Mouse (Mus musculus) limb, embryonic 14.5 days (tissue): ENCODE results near the gene Pde12. TPM values are rescaled to one million over a fixed set of nuclear protein-coding genes. Genes with fewer than 3 reads are reported as not detected.

Experiments used
- ATAC-seq: fragments of 200-750 bp; cut with Nextera tagmentation; 2 replicates; pipeline ENCODE4 v1.8.0; 2017; ENCODE audit warnings: low read depth, moderate number of reproducible peaks, moderate TSS enrichment; ENCODE audit not compliant: low FRiP score
- DNase-seq: peaks from one replicate; pipeline ENCODE4 v3.0.0-alpha.2; 2015; ENCODE audit warnings: low spot score
- H3K27ac ChIP-seq: fragments of 300-500 bp; sonication (generic); replicated peaks from 2 replicates; pipeline ENCODE4 v1.5.1; 2014; ENCODE audit warnings: low read depth, mild to moderate bottlenecking, low read length, moderate library complexity, mixed read lengths
- H3K27me3 ChIP-seq: fragments of 300-500 bp; sonication (generic); 2 replicates; pipeline ENCODE4 v1.6.1; 2014; ENCODE audit warnings: low read length, mixed read lengths; ENCODE audit not compliant: control insufficient read depth, insufficient read depth
- H3K36me3 ChIP-seq: fragments of 300-500 bp; sonication (generic); 2 replicates; pipeline ENCODE4 v1.6.1; 2014; ENCODE audit warnings: mild to moderate bottlenecking, low read length, moderate library complexity, mixed read lengths; ENCODE audit not compliant: control insufficient read depth, insufficient read depth
- H3K4me1 ChIP-seq: fragments of 300-500 bp; sonication (generic); 2 replicates; pipeline ENCODE4 v1.6.1; 2014; ENCODE audit warnings: antibody characterized with exemption, low read length, mixed read lengths; ENCODE audit not compliant: control insufficient read depth, insufficient read depth
- H3K4me2 ChIP-seq: fragments of 300-500 bp; sonication (generic); replicated peaks from 2 replicates; pipeline ENCODE4 v1.6.1; 2014; ENCODE audit warnings: low read depth, mild to moderate bottlenecking, low read length, moderate library complexity; ENCODE audit not compliant: severe bottlenecking
- H3K4me3 ChIP-seq: fragments of 300-500 bp; sonication (generic); replicated peaks from 2 replicates; pipeline ENCODE4 v1.5.1; 2014; ENCODE audit warnings: low read length
- H3K9ac ChIP-seq: fragments of 300-500 bp; sonication (generic); 2 replicates; pipeline ENCODE4 v1.6.1; 2014; ENCODE audit warnings: mild to moderate bottlenecking, low read depth, low read length, moderate library complexity; ENCODE audit not compliant: severe bottlenecking
- H3K9me3 ChIP-seq: fragments of 300-500 bp; sonication (generic); 2 replicates; pipeline ENCODE4 v1.6.1; 2016; ENCODE audit warnings: low read length; ENCODE audit not compliant: control insufficient read depth
- POLR2A ChIP-seq: fragments of 200-500 bp; IDR thresholded peaks from 2 replicates; pipeline ENCODE4 v1.8.0; 2012; ENCODE audit warnings: inconsistent platforms, mild to moderate bottlenecking, moderate library complexity, borderline replicate concordance; ENCODE audit not compliant: insufficient read depth, insufficient read length; ENCODE audit errors: extremely low read depth
- WGBS: fragments of 180-500 bp; shearing (Covaris S2); extraction: QIAGEN DNeasy Blood & Tissue Kit; methylation state at CpG from one replicate; pipeline ENCODE4 v1.1.7; 2014; 5-methylcytosine and 5-hydroxymethylcytosine counted together
- polyA plus RNA-seq, 2 experiments: library from polyadenylated mRNA; depleted of rRNA in 1 of 2; stranded (reverse) in 1 of 2; unstranded in 1 of 2; fragments of >200 nt; fragmentation: Nextera tagmentation in 1 of 2; extraction: Ambion mirVana in 1 of 2; gene quantifications; 2 replicates each; pipeline versions ENCODE4 v1.2.1 to v1.2.3; 2012 to 2014

Gene Pde12
- polyA plus RNA-seq, 2 experiments = 5.6 to 10.2 TPM

GRCm38 (mm10) chr14:26639961-26640360 lies 29.7 kb downstream of the Pde12 start:
- no peaks in the 10 kb centered on the region for H3K27me3 ChIP-seq
- WGBS = 40% methylated on average over 2 of the region's 2 CpGs
- H3K9ac ChIP-seq = peak overlapping the region; percentile 95

GRCm38 (mm10) chr14:26639251-26639650 lies 30.4 kb downstream of the Pde12 start:
- no peak for TF ChIP-seq POLR2A
- Histone ChIP-seq H3K27me3 (no peaks in the 10 kb centered on the region), H3K36me3 (no peaks in the 10 kb centered on the region), H3K27ac (no peak overlapping the region), H3K4me2 (peak overlapping the region; percentile 68), H3K9ac (peak overlapping the region; percentile 95), H3K9me3 (no peaks in the 10 kb centered on the region), H3K4me1 (peaks cover 14% of the 10 kb centered on the region), H3K4me3 (peak overlapping the region; percentile 94)
- ATAC-seq (no peak), DNase-seq (no peak)
- WGBS = 6% methylated on average over 11 of the region's 11 CpGs

More at GRCm38 (mm10) chr14:26639961-26640360, 29.7 kb downstream of the Pde12 start:
- ATAC-seq (no peak), DNase-seq (no peak)
- peak overlapping the region; percentile 68 for H3K4me2 ChIP-seq
- H3K4me3 ChIP-seq = peak overlapping the region; percentile 94
- H3K9me3 ChIP-seq = no peaks in the 10 kb centered on the region
- TF ChIP-seq POLR2A = no peak
- H3K4me1 ChIP-seq = peaks cover 14% of the 10 kb centered on the region
- H3K27ac ChIP-seq = no peak overlapping the region
- no peaks in the 10 kb centered on the region for H3K36me3 ChIP-seq

- H3K4me2 ChIP-seq = peak overlapping the region; percentile 68
- DNase-seq (peak; percentile 47), ATAC-seq (no peak)
- TF ChIP-seq POLR2A = no peak
- H3K36me3 ChIP-seq = no peaks in the 10 kb centered on the region
- peaks cover 14% of the 10 kb centered on the region for H3K4me1 ChIP-seq
- peak overlapping the region; percentile 95 for H3K9ac ChIP-seq
- H3K9me3 ChIP-seq = no peaks in the 10 kb centered on the region
- peak overlapping the region; percentile 94 for H3K4me3 ChIP-seq
- H3K27ac ChIP-seq = peak overlapping the region; percentile 96
- H3K27me3 ChIP-seq = no peaks in the 10 kb centered on the region
- WGBS = 0% methylated on average over 16 of the region's 16 CpGs
Observed at GRCm38 (mm10) chr14:26638708-26639084, 31.0 kb downstream of the Pde12 start.

GRCm38 (mm10) chr14:26637851-26638707 lies 31.6 kb downstream of the Pde12 start, which contains the start of gene Arf4:
Arf4 (plus strand) TSS chr14:26638074.
- H3K9ac ChIP-seq = peak within 1 kb of the TSS; percentile 95
- peak within 1 kb of the TSS; percentile 94 for H3K4me3 ChIP-seq
- peak within 1 kb of the TSS; percentile 68 for H3K4me2 ChIP-seq
- under 1% methylated on average over 75 of the region's 83 CpGs for WGBS
- no peaks in the 10 kb centered on the region for H3K27me3 ChIP-seq
- ATAC-seq (peak; percentile 96), DNase-seq (peak; percentile 98)
- peak; percentile 71; the same call in 1 of the 2 replicates for TF ChIP-seq POLR2A
- H3K27ac ChIP-seq = peak within 1 kb of the TSS; percentile 96
- H3K36me3 ChIP-seq = 0 out of 2 replicates have a peak, but pooled peaks cover 2% of the 10 kb centered on the region
- H3K4me1 ChIP-seq = peaks cover 14% of the 10 kb centered on the region
- H3K9me3 ChIP-seq = no peaks in the 10 kb centered on the region

- Histone ChIP-seq H3K4me2 (peak overlapping the region; percentile 49), H3K4me3 (peak overlapping the region; percentile 94), H3K36me3 (peaks cover 9% of the 10 kb centered on the region), H3K27me3 (no peaks in the 10 kb centered on the region), H3K9me3 (no peaks in the 10 kb centered on the region), H3K9ac (peak overlapping the region; percentile 95), H3K4me1 (peaks cover 14% of the 10 kb centered on the region), H3K27ac (peak overlapping the region; percentile 96)
- no peak for TF ChIP-seq POLR2A
- ATAC-seq = no peak; the same call in 1 of the 2 replicates
- 17% methylated on average over 17 of the region's 17 CpGs for WGBS
- peak; percentile 90 for DNase-seq
Observed at GRCm38 (mm10) chr14:26637025-26637850, 32.4 kb downstream of the Pde12 start.
